Mouse (Mus musculus): ENCODE measurements around the gene Prox1.

The Prox1 gene

GRCm38 (mm10) chr1:190144416-190144815 lies 26.1 kb downstream of the Prox1 start:
- DNase-seq (ENCODE audit: low read depth, low spot score): no peak

- DNase-seq (ENCODE audit: low read depth, low spot score): no peak
Measured at GRCm38 (mm10) chr1:190143593-190143992, 26.9 kb downstream of the Prox1 start.

- DNase-seq (ENCODE audit: low read depth, low spot score): no peak
Measured at GRCm38 (mm10) chr1:190142584-190142983, 27.9 kb downstream of the Prox1 start.

- no peak for DNase-seq (ENCODE audit: low read depth, low spot score)
Measured at GRCm38 (mm10) chr1:190140519-190140918, 30.0 kb downstream of the Prox1 start.

GRCm38 (mm10) chr1:190139711-190140405 lies 30.7 kb downstream of the Prox1 start:
- no peak for DNase-seq (ENCODE audit: low read depth, low spot score)

- DNase-seq (ENCODE audit: low read depth, low spot score): no peak
Measured at GRCm38 (mm10) chr1:190137943-190138342, 32.6 kb downstream of the Prox1 start.

GRCm38 (mm10) chr1:190132897-190133296 lies 37.6 kb downstream of the Prox1 start:
- no peak for DNase-seq (ENCODE audit: low read depth, low spot score)

GRCm38 (mm10) chr1:190130888-190131287 lies 39.6 kb downstream of the Prox1 start:
- no peak for DNase-seq (ENCODE audit: low read depth, low spot score)

GRCm38 (mm10) chr1:190129553-190129952 lies 41.0 kb downstream of the Prox1 start:
- no peak for DNase-seq (ENCODE audit: low read depth, low spot score)

- DNase-seq (ENCODE audit: low read depth, low spot score): no peak
Measured at GRCm38 (mm10) chr1:190128674-190129322, 41.7 kb downstream of the Prox1 start.

GRCm38 (mm10) chr1:190127878-190128277 lies 42.6 kb downstream of the Prox1 start:
- no peak for DNase-seq (ENCODE audit: low read depth, low spot score)

GRCm38 (mm10) chr1:190127163-190127795 lies 43.2 kb downstream of the Prox1 start:
- no peak for DNase-seq (ENCODE audit: low read depth, low spot score)

GRCm38 (mm10) chr1:190124961-190125739 lies 45.4 kb downstream of the Prox1 start:
- no peak for DNase-seq (ENCODE audit: low read depth, low spot score)

- DNase-seq (ENCODE audit: low read depth, low spot score): no peak
Measured at GRCm38 (mm10) chr1:190123404-190123803, 47.1 kb downstream of the Prox1 start.

- DNase-seq (ENCODE audit: low read depth, low spot score): peak; percentile 46
Measured at GRCm38 (mm10) chr1:190115985-190116384, 54.5 kb downstream of the Prox1 start.

GRCm38 (mm10) chr1:190111741-190112140 lies 58.8 kb downstream of the Prox1 start:
- DNase-seq (ENCODE audit: low read depth, low spot score): no peak

- DNase-seq (ENCODE audit: low read depth, low spot score): no peak
Measured at GRCm38 (mm10) chr1:190107587-190107986, 62.9 kb downstream of the Prox1 start.

- DNase-seq (ENCODE audit: low read depth, low spot score): no peak
Measured at GRCm38 (mm10) chr1:190106674-190107420, 63.7 kb downstream of the Prox1 start.

- DNase-seq (ENCODE audit: low read depth, low spot score): no peak
Measured at GRCm38 (mm10) chr1:190106060-190106459, 64.5 kb downstream of the Prox1 start.

- no peak for DNase-seq (ENCODE audit: low read depth, low spot score)
Measured at GRCm38 (mm10) chr1:190093326-190093725, 77.2 kb downstream of the Prox1 start.

GRCm38 (mm10) chr1:190092076-190092475 lies 78.4 kb downstream of the Prox1 start:
- DNase-seq (ENCODE audit: low read depth, low spot score): no peak

Measured in R1 (cell line).